Mouse (Mus musculus): ENCODE results near the gene Dysf. TPM values are rescaled to one million over a fixed set of nuclear protein-coding genes. Genes with fewer than 3 reads are reported as not detected.

Dysf gene
- polyA plus RNA-seq, 1 experiment from 2014 or later = 9.4 TPM

- Histone ChIP-seq H3K36me3 (ENCODE audit: control insufficient read depth, insufficient read depth, low read length) (no peaks in the 10 kb centered on the region), H3K4me1 (replicated peaks; ENCODE audit: control insufficient read depth, insufficient read depth, low read length) (peaks cover 8% of the 10 kb centered on the region; the same call in 1 of the 2 replicates), H3K9me3 (ENCODE audit: control insufficient read depth, low read length) (no peaks in the 10 kb centered on the region), H3K4me2 (ENCODE audit: low read depth, low read length) (no peak overlapping the region), H3K27me3 (ENCODE audit: control insufficient read depth, insufficient read depth, low read depth, low read length) (no peaks in the 10 kb centered on the region), H3K9ac (ENCODE audit: low read length) (no peak overlapping the region), H3K27ac (ENCODE audit: low read length) (no peak overlapping the region), H3K4me3 (ENCODE audit: low read length) (no peak overlapping the region)
- ATAC-seq (ENCODE audit: low read depth) = no peak
- 93% methylated on average over 9 of the region's 9 CpGs for WGBS
Observed at GRCm38 (mm10) chr6:84135709-84136108, 127.3 kb downstream of the Dysf start.

GRCm38 (mm10) chr6:84136345-84136744, 128.0 kb downstream of the Dysf start:
- H3K27me3 ChIP-seq (ENCODE audit: control insufficient read depth, insufficient read depth, low read depth, low read length) = no peaks in the 10 kb centered on the region
- ATAC-seq (ENCODE audit: low read depth) = no peak
- H3K9ac ChIP-seq (ENCODE audit: low read length) = no peak overlapping the region
- H3K36me3 ChIP-seq (ENCODE audit: control insufficient read depth, insufficient read depth, low read length) = no peaks in the 10 kb centered on the region
- peaks cover 8% of the 10 kb centered on the region; the same call in 1 of the 2 replicates for H3K4me1 ChIP-seq (replicated peaks; ENCODE audit: control insufficient read depth, insufficient read depth, low read length)
- no peak overlapping the region for H3K4me3 ChIP-seq (ENCODE audit: low read length)
- no peaks in the 10 kb centered on the region for H3K9me3 ChIP-seq (ENCODE audit: control insufficient read depth, low read length)
- H3K4me2 ChIP-seq (ENCODE audit: low read depth, low read length) = no peak overlapping the region
- H3K27ac ChIP-seq (ENCODE audit: low read length) = no peak overlapping the region
- WGBS = 87% methylated on average over 11 of the region's 11 CpGs

- Histone ChIP-seq H3K9ac (ENCODE audit: low read length) (no peak overlapping the region), H3K4me3 (ENCODE audit: low read length) (no peak overlapping the region), H3K36me3 (ENCODE audit: control insufficient read depth, insufficient read depth, low read length) (no peaks in the 10 kb centered on the region), H3K9me3 (ENCODE audit: control insufficient read depth, low read length) (no peaks in the 10 kb centered on the region), H3K27me3 (ENCODE audit: control insufficient read depth, insufficient read depth, low read depth, low read length) (no peaks in the 10 kb centered on the region), H3K4me2 (ENCODE audit: low read depth, low read length) (no peak overlapping the region), H3K27ac (ENCODE audit: low read length) (no peak overlapping the region), H3K4me1 (replicated peaks; ENCODE audit: control insufficient read depth, insufficient read depth, low read length) (peaks cover 9% of the 10 kb centered on the region; the same call in 1 of the 2 replicates)
- WGBS = 54% methylated on average over 14 of the region's 14 CpGs
- no peak for ATAC-seq (ENCODE audit: low read depth)
Observed at GRCm38 (mm10) chr6:84139932-84140331, 131.5 kb downstream of the Dysf start.

- Histone ChIP-seq H3K36me3 (ENCODE audit: control insufficient read depth, insufficient read depth, low read length) (no peaks in the 10 kb centered on the region), H3K4me3 (ENCODE audit: low read length) (no peak overlapping the region), H3K4me1 (replicated peaks; ENCODE audit: control insufficient read depth, insufficient read depth, low read length) (peaks cover 7% of the 10 kb centered on the region; the same call in 1 of the 2 replicates), H3K9me3 (ENCODE audit: control insufficient read depth, low read length) (no peaks in the 10 kb centered on the region), H3K9ac (ENCODE audit: low read length) (no peak overlapping the region), H3K4me2 (ENCODE audit: low read depth, low read length) (no peak overlapping the region), H3K27me3 (ENCODE audit: control insufficient read depth, insufficient read depth, low read depth, low read length) (no peaks in the 10 kb centered on the region), H3K27ac (ENCODE audit: low read length) (no peak overlapping the region)
- WGBS = 54% methylated on average over 9 of the region's 9 CpGs
- ATAC-seq (ENCODE audit: low read depth) = peak; percentile 67
Observed at GRCm38 (mm10) chr6:84142481-84142880, 134.1 kb downstream of the Dysf start.

GRCm38 (mm10) chr6:84143328-84143727, 134.9 kb downstream of the Dysf start:
- peak; percentile 21; the same call in 1 of the 2 replicates for ATAC-seq (ENCODE audit: low read depth)
- H3K4me3 ChIP-seq (ENCODE audit: low read length) = no peak overlapping the region
- no peak overlapping the region for H3K4me2 ChIP-seq (ENCODE audit: low read depth, low read length)
- no peak overlapping the region for H3K9ac ChIP-seq (ENCODE audit: low read length)
- 65% methylated on average over 1 of the region's 1 CpGs for WGBS
- H3K27ac ChIP-seq (ENCODE audit: low read length) = no peak overlapping the region
- no peaks in the 10 kb centered on the region for H3K36me3 ChIP-seq (ENCODE audit: control insufficient read depth, insufficient read depth, low read length)
- peaks cover 7% of the 10 kb centered on the region; the same call in 1 of the 2 replicates for H3K4me1 ChIP-seq (replicated peaks; ENCODE audit: control insufficient read depth, insufficient read depth, low read length)
- no peaks in the 10 kb centered on the region for H3K27me3 ChIP-seq (ENCODE audit: control insufficient read depth, insufficient read depth, low read depth, low read length)
- no peaks in the 10 kb centered on the region for H3K9me3 ChIP-seq (ENCODE audit: control insufficient read depth, low read length)

GRCm38 (mm10) chr6:84144393-84144792, 136.0 kb downstream of the Dysf start:
- no peaks in the 10 kb centered on the region for H3K36me3 ChIP-seq (ENCODE audit: control insufficient read depth, insufficient read depth, low read length)
- no peak overlapping the region for H3K4me2 ChIP-seq (ENCODE audit: low read depth, low read length)
- 92% methylated on average over 4 of the region's 4 CpGs for WGBS
- H3K9ac ChIP-seq (ENCODE audit: low read length) = no peak overlapping the region
- H3K9me3 ChIP-seq (ENCODE audit: control insufficient read depth, low read length) = no peaks in the 10 kb centered on the region
- peaks cover 7% of the 10 kb centered on the region; the same call in 1 of the 2 replicates for H3K4me1 ChIP-seq (replicated peaks; ENCODE audit: control insufficient read depth, insufficient read depth, low read length)
- H3K4me3 ChIP-seq (ENCODE audit: low read length) = no peak overlapping the region
- no peak overlapping the region for H3K27ac ChIP-seq (ENCODE audit: low read length)
- ATAC-seq (ENCODE audit: low read depth) = no peak
- H3K27me3 ChIP-seq (ENCODE audit: control insufficient read depth, insufficient read depth, low read depth, low read length) = no peaks in the 10 kb centered on the region

GRCm38 (mm10) chr6:84147206-84148004, 139.0 kb downstream of the Dysf start:
- Histone ChIP-seq H3K27ac (ENCODE audit: low read length) (no peak overlapping the region), H3K9me3 (ENCODE audit: control insufficient read depth, low read length) (no peaks in the 10 kb centered on the region), H3K4me3 (ENCODE audit: low read length) (no peak overlapping the region), H3K36me3 (ENCODE audit: control insufficient read depth, insufficient read depth, low read length) (no peaks in the 10 kb centered on the region), H3K9ac (ENCODE audit: low read length) (no peak overlapping the region), H3K27me3 (ENCODE audit: control insufficient read depth, insufficient read depth, low read depth, low read length) (no peaks in the 10 kb centered on the region), H3K4me2 (ENCODE audit: low read depth, low read length) (no peak overlapping the region), H3K4me1 (replicated peaks; ENCODE audit: control insufficient read depth, insufficient read depth, low read length) (peaks cover 5% of the 10 kb centered on the region; the same call in 1 of the 2 replicates)
- no peak for ATAC-seq (ENCODE audit: low read depth)
- 71% methylated on average over 13 of the region's 13 CpGs for WGBS

- H3K36me3 ChIP-seq (ENCODE audit: control insufficient read depth, insufficient read depth, low read length) = no peaks in the 10 kb centered on the region
- H3K4me3 ChIP-seq (ENCODE audit: low read length) = no peak overlapping the region
- ATAC-seq (ENCODE audit: low read depth) = no peak
- no peaks in the 10 kb centered on the region for H3K4me1 ChIP-seq (replicated peaks; ENCODE audit: control insufficient read depth, insufficient read depth, low read length)
- H3K9me3 ChIP-seq (ENCODE audit: control insufficient read depth, low read length) = no peaks in the 10 kb centered on the region
- WGBS = 64% methylated on average over 6 of the region's 6 CpGs
- no peaks in the 10 kb centered on the region for H3K27me3 ChIP-seq (ENCODE audit: control insufficient read depth, insufficient read depth, low read depth, low read length)
- no peak overlapping the region for H3K9ac ChIP-seq (ENCODE audit: low read length)
- no peak overlapping the region for H3K27ac ChIP-seq (ENCODE audit: low read length)
- no peak overlapping the region for H3K4me2 ChIP-seq (ENCODE audit: low read depth, low read length)
Observed at GRCm38 (mm10) chr6:84148470-84148869, 140.1 kb downstream of the Dysf start.

GRCm38 (mm10) chr6:84154508-84154907, 146.1 kb downstream of the Dysf start:
- no peak for ATAC-seq (ENCODE audit: low read depth)
- H3K4me2 ChIP-seq (ENCODE audit: low read depth, low read length) = no peak overlapping the region
- no peak overlapping the region for H3K27ac ChIP-seq (ENCODE audit: low read length)
- H3K36me3 ChIP-seq (ENCODE audit: control insufficient read depth, insufficient read depth, low read length) = no peaks in the 10 kb centered on the region
- H3K9me3 ChIP-seq (ENCODE audit: control insufficient read depth, low read length) = no peaks in the 10 kb centered on the region
- H3K4me1 ChIP-seq (replicated peaks; ENCODE audit: control insufficient read depth, insufficient read depth, low read length) = no peaks in the 10 kb centered on the region
- no peak overlapping the region for H3K9ac ChIP-seq (ENCODE audit: low read length)
- no peak overlapping the region for H3K4me3 ChIP-seq (ENCODE audit: low read length)
- no peaks in the 10 kb centered on the region for H3K27me3 ChIP-seq (ENCODE audit: control insufficient read depth, insufficient read depth, low read depth, low read length)
- WGBS = 79% methylated on average over 2 of the region's 2 CpGs

Data from lung, embryonic 16.5 days (tissue).